Mouse (Mus musculus) testis, adult 2 months (tissue): ENCODE data around the gene Otoa.
A peak's percentile ranks its signal among the peaks of the same experiment; 100 is the strongest.

Experiments
- CTCF ChIP-seq: fragments of 200-500 bp; IDR thresholded peaks from 2 replicates; pipeline ENCODE4 v1.5.1; 2012; ENCODE audit warnings: low read depth, mild to moderate bottlenecking, inconsistent platforms, low read length, moderate library complexity; ENCODE audit not compliant: control insufficient read depth, insufficient read depth, insufficient replicate concordance
- POLR2A ChIP-seq: fragments of 200-500 bp; IDR thresholded peaks from 2 replicates; pipeline ENCODE4 v1.6.1; 2012; ENCODE audit warnings: low read depth, mild to moderate bottlenecking, inconsistent platforms, low read length, moderate library complexity; ENCODE audit not compliant: control insufficient read depth

- TF ChIP-seq POLR2A (no peak), CTCF (peak; percentile 54; the same call in 1 of the 2 replicates)
These were observed 38.8 kb downstream of the Otoa start for GRCm38 (mm10) chr7:121120143-121120818.
